Mouse (Mus musculus) forebrain, embryonic 11.5 days (tissue): ENCODE measurements around the gene Vegfc. TPM values are rescaled to one million over a fixed set of nuclear protein-coding genes. Genes with fewer than 3 reads are reported as not detected.
A peak's percentile ranks its signal among the peaks of the same experiment; 100 is the strongest.

Experiments
- ATAC-seq: fragments of 200-750 bp; cut with Nextera tagmentation; replicated peaks from 2 replicates; pipeline ENCODE4 v1.8.0; 2017; ENCODE audit warnings: moderate TSS enrichment; ENCODE audit not compliant: low FRiP score
- DNase-seq: peaks from one replicate; pipeline ENCODE4 v3.0.0-alpha.2; 2017; ENCODE audit warnings: low spot score
- H3K27ac ChIP-seq: fragments of 300-500 bp; sonication (generic); 2 replicates; pipeline ENCODE4 v1.5.1; 2014; ENCODE audit warnings: low read depth, low read length
- H3K27me3 ChIP-seq: fragments of 300-500 bp; sonication (generic); 2 replicates; pipeline ENCODE4 v1.6.1; 2014; ENCODE audit warnings: mild to moderate bottlenecking, low read length, mixed read lengths; ENCODE audit not compliant: control insufficient read depth, insufficient read depth
- H3K36me3 ChIP-seq: fragments of 300-500 bp; sonication (generic); 2 replicates; pipeline ENCODE4 v1.6.1; 2014; ENCODE audit warnings: mild to moderate bottlenecking, low read length, moderate library complexity, mixed read lengths; ENCODE audit not compliant: control insufficient read depth, insufficient read depth
- H3K4me1 ChIP-seq: fragments of 300-500 bp; sonication (generic); replicated peaks from 2 replicates; pipeline ENCODE4 v1.6.1; 2014; ENCODE audit warnings: low read length, mixed read lengths; ENCODE audit not compliant: control insufficient read depth, insufficient read depth
- H3K4me2 ChIP-seq: fragments of 300-500 bp; sonication (generic); 2 replicates; pipeline ENCODE4 v1.6.1; 2014; ENCODE audit warnings: low read depth, mild to moderate bottlenecking, low read length, moderate library complexity, mixed read lengths; ENCODE audit not compliant: severe bottlenecking
- H3K4me3 ChIP-seq: fragments of 300-500 bp; sonication (generic); 2 replicates; pipeline ENCODE4 v1.5.1; 2014; ENCODE audit warnings: low read depth, low read length
- H3K9ac ChIP-seq: fragments of 300-500 bp; sonication (generic); 2 replicates; pipeline ENCODE4 v1.6.1; 2014; ENCODE audit warnings: low read length
- H3K9me3 ChIP-seq: fragments of 300-500 bp; sonication (generic); 2 replicates; pipeline ENCODE4 v1.6.1; 2016; ENCODE audit warnings: low read length, mixed read lengths; ENCODE audit not compliant: control insufficient read depth
- WGBS: fragments of 180-500 bp; shearing (Covaris S2); extraction: QIAGEN DNeasy Blood & Tissue Kit; methylation state at CpG from one replicate; pipeline ENCODE4 v1.1.7; 2014; 5-methylcytosine and 5-hydroxymethylcytosine counted together
- polyA plus RNA-seq: library from polyadenylated mRNA; unstranded; fragments of >200 nt; fragmentation: Nextera tagmentation; extraction: Ambion mirVana; gene quantifications from 2 replicates; pipeline ENCODE4 v1.2.1, GENCODE M21; 2014

Vegfc gene
- polyA plus RNA-seq = 9.0 and 9.9 TPM in 2 replicates

GRCm38 (mm10) chr8:54077271-54078120 is at the start of gene Vegfc:
TSS of gene Vegfc (plus strand) at chr8:54077606.
- no peaks in the 10 kb centered on the region for H3K4me1 ChIP-seq
- ATAC-seq (peak; percentile 78), DNase-seq (peak; percentile 85)
- H3K9ac ChIP-seq = peak within 1 kb of the TSS; percentile 86
- H3K27ac ChIP-seq = peak within 1 kb of the TSS; percentile 46
- no peaks in the 10 kb centered on the region for H3K9me3 ChIP-seq
- peak within 1 kb of the TSS; percentile 73 for H3K4me2 ChIP-seq
- peak within 1 kb of the TSS; percentile 78 for H3K4me3 ChIP-seq
- no peaks in the 10 kb centered on the region for H3K27me3 ChIP-seq
- WGBS = under 1% methylated on average over 76 of the region's 79 CpGs
- H3K36me3 ChIP-seq = no peaks in the 10 kb centered on the region

GRCm38 (mm10) chr8:54034584-54034983 is 42.8 kb upstream of the Vegfc start:
- WGBS = 100% methylated on average over 1 of the region's 1 CpGs
- no peaks in the 10 kb centered on the region for H3K4me1 ChIP-seq
- DNase-seq = no peak
- H3K27me3 ChIP-seq = no peaks in the 10 kb centered on the region
- no peak overlapping the region for H3K9ac ChIP-seq
- no peak for ATAC-seq
- H3K9me3 ChIP-seq = no peaks in the 10 kb centered on the region
- no peak overlapping the region for H3K27ac ChIP-seq
- H3K4me2 ChIP-seq = no peak overlapping the region
- no peaks in the 10 kb centered on the region for H3K36me3 ChIP-seq
- no peak overlapping the region for H3K4me3 ChIP-seq

GRCm38 (mm10) chr8:54042601-54043000 is 34.8 kb upstream of the Vegfc start:
- no peak overlapping the region for H3K27ac ChIP-seq
- H3K36me3 ChIP-seq = no peaks in the 10 kb centered on the region
- H3K4me3 ChIP-seq = no peak overlapping the region
- H3K9ac ChIP-seq = no peak overlapping the region
- H3K4me2 ChIP-seq = no peak overlapping the region
- DNase-seq = no peak
- H3K4me1 ChIP-seq = no peaks in the 10 kb centered on the region
- 19% methylated on average over 1 of the region's 1 CpGs for WGBS
- ATAC-seq = no peak
- no peaks in the 10 kb centered on the region for H3K27me3 ChIP-seq
- H3K9me3 ChIP-seq = no peaks in the 10 kb centered on the region

- Histone ChIP-seq H3K4me3 (no peak overlapping the region), H3K4me1 (no peaks in the 10 kb centered on the region), H3K27ac (no peak overlapping the region), H3K4me2 (no peak overlapping the region), H3K9ac (no peak overlapping the region), H3K36me3 (no peaks in the 10 kb centered on the region), H3K27me3 (no peaks in the 10 kb centered on the region), H3K9me3 (no peaks in the 10 kb centered on the region)
- ATAC-seq (no peak), DNase-seq (no peak)
- WGBS = 89% methylated on average over 1 of the region's 1 CpGs
Observed at GRCm38 (mm10) chr8:54043468-54043867, 33.9 kb upstream of the Vegfc start.

- no peak overlapping the region for H3K4me2 ChIP-seq
- no peaks in the 10 kb centered on the region for H3K4me1 ChIP-seq
- no peak overlapping the region for H3K4me3 ChIP-seq
- no peak overlapping the region for H3K27ac ChIP-seq
- no peak for ATAC-seq
- no peak overlapping the region for H3K9ac ChIP-seq
- no peaks in the 10 kb centered on the region for H3K27me3 ChIP-seq
- H3K9me3 ChIP-seq = no peaks in the 10 kb centered on the region
- H3K36me3 ChIP-seq = no peaks in the 10 kb centered on the region
- 4% methylated on average over 1 of the region's 1 CpGs for WGBS
- DNase-seq = no peak
Observed at GRCm38 (mm10) chr8:54053210-54053609, 24.2 kb upstream of the Vegfc start.

- no peak overlapping the region for H3K27ac ChIP-seq
- H3K4me2 ChIP-seq = no peak overlapping the region
- ATAC-seq = no peak
- no peak for DNase-seq
- H3K9ac ChIP-seq = no peak overlapping the region
- H3K36me3 ChIP-seq = no peaks in the 10 kb centered on the region
- no peak overlapping the region for H3K4me3 ChIP-seq
- no peaks in the 10 kb centered on the region for H3K9me3 ChIP-seq
- no peaks in the 10 kb centered on the region for H3K4me1 ChIP-seq
- WGBS = 58% methylated on average over 4 of the region's 4 CpGs
- no peaks in the 10 kb centered on the region for H3K27me3 ChIP-seq
Observed at GRCm38 (mm10) chr8:54065492-54065891, 11.9 kb upstream of the Vegfc start.

- WGBS = 54% methylated on average over 1 of the region's 1 CpGs
Observed at GRCm38 (mm10) chr8:54076301-54076700, 1.1 kb upstream of the Vegfc start.

GRCm38 (mm10) chr8:54076791-54077270 is 575 bp upstream of the Vegfc start:
- Histone ChIP-seq H3K9ac (peak overlapping the region; percentile 86), H3K27ac (peak overlapping the region; percentile 34), H3K4me2 (peak overlapping the region; percentile 73), H3K27me3 (no peaks in the 10 kb centered on the region), H3K9me3 (no peaks in the 10 kb centered on the region), H3K4me3 (peak overlapping the region; percentile 78), H3K4me1 (no peaks in the 10 kb centered on the region), H3K36me3 (no peaks in the 10 kb centered on the region)
- 0% methylated on average over 23 of the region's 28 CpGs for WGBS
- ATAC-seq = peak; percentile 92
- DNase-seq = no peak

More at GRCm38 (mm10) chr8:54076301-54076700, 1.1 kb upstream of the Vegfc start:
- H3K9ac ChIP-seq = peak overlapping the region; percentile 86
- H3K9me3 ChIP-seq = no peaks in the 10 kb centered on the region
- ATAC-seq (no peak), DNase-seq (no peak)
- H3K27ac ChIP-seq = no peak overlapping the region
- H3K4me3 ChIP-seq = no peak overlapping the region
- H3K4me1 ChIP-seq = no peaks in the 10 kb centered on the region
- H3K36me3 ChIP-seq = no peaks in the 10 kb centered on the region
- H3K27me3 ChIP-seq = no peaks in the 10 kb centered on the region
- H3K4me2 ChIP-seq = no peak overlapping the region; the same call in 1 of the 2 replicates

GRCm38 (mm10) chr8:54078121-54078440 is 675 bp downstream of the Vegfc start:
- Histone ChIP-seq H3K9ac (peak overlapping the region; percentile 86), H3K4me2 (peak overlapping the region; percentile 73), H3K27ac (no peak overlapping the region), H3K27me3 (no peaks in the 10 kb centered on the region), H3K4me3 (peak overlapping the region; percentile 78), H3K36me3 (no peaks in the 10 kb centered on the region), H3K4me1 (no peaks in the 10 kb centered on the region), H3K9me3 (no peaks in the 10 kb centered on the region)
- DNase-seq = no peak
- WGBS = 0% methylated on average over 1 of the region's 1 CpGs
- ATAC-seq = no peak
